Mouse (Mus musculus): ENCODE measurements around the gene Nudt14. TPM values are rescaled to one million over a fixed set of nuclear protein-coding genes. Genes with fewer than 3 reads are reported as not detected.
A peak's percentile ranks its signal among the peaks of the same experiment; 100 is the strongest.

The Nudt14 gene
- polyA plus RNA-seq, 1 experiment from 2014 or later = 53.1 TPM

DNA sequence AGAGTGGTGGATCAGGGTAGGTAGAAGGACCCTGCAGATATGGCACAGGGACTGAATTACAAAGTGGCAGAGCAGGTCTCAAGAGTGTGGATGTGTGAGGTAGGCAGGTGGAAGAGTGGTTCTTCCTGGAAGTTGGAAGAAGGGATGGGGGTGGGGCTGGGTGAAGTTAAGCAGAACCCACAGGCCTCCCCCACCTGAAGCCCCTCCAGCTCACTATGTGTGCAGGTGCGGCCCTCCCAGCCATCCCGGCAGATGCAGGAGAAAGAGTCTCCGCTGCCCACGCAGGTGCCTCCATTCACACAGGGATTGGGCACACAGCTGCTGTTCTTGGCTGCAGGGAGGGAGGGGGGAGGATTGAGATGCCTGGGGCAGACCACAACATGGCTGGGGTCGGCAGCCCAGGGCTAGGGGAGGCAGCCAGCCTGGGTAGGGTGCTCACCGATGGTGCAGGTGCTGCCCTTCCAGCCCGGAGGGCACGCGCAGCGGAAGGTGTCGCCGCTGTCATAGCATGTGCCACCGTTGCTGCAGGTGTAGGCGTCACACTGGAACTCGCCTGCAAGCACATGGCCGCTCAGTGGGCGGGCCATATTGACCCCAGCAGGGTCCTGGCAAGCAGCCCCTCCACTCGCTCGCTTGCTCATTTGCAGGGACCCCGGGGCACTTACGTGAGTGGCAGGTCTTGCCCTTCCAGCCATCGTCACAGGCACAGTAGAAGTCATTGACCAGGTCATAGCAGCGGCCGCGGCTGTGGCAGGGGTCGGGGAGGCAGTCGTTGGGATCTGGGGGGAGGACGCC, 28.8 kb downstream of the Nudt14 start:
- Histone ChIP-seq H3K27me3 (ENCODE audit: control insufficient read depth, insufficient read depth, low read depth, low read length) (no peaks in the 10 kb centered on the region), H3K9me3 (replicated peaks; ENCODE audit: control insufficient read depth, low read length, poor library complexity, severe bottlenecking) (no peaks in the 10 kb centered on the region), H3K4me1 (ENCODE audit: control insufficient read depth, insufficient read depth, low read length) (no peaks in the 10 kb centered on the region), H3K27ac (ENCODE audit: low read length) (no peak overlapping the region), H3K36me3 (ENCODE audit: control insufficient read depth, insufficient read depth, low read length) (peaks cover 71% of the 10 kb centered on the region), H3K4me3 (ENCODE audit: low read depth, low read length) (no peak overlapping the region), H3K4me2 (ENCODE audit: low read length) (no peak overlapping the region), H3K9ac (ENCODE audit: low read depth, low read length) (no peak overlapping the region)
- 90% methylated on average over 28 of the region's 28 CpGs for WGBS
- no peak for ATAC-seq

DNA sequence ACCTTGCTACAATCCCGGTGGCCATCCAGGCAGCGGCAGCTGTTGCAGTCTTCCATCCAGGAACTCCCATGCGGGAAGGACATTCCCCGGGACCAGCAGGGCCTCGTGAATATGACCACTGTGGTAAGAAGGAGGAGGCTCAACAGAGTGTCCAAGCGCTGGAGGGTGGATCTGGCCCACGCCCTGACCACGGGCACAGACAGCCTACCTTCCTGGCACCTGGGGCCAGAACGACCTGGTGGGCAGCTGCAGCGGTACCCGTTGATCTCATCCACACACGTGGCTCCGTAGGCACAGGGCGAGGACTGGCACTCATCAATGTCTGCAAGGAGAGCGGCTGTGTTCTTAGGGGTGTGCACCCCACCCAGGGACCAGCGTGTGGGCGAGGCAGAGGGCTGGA, 30.2 kb downstream of the Nudt14 start:
- Histone ChIP-seq H3K9ac (ENCODE audit: low read depth, low read length) (no peak overlapping the region), H3K36me3 (ENCODE audit: control insufficient read depth, insufficient read depth, low read length) (peaks cover 76% of the 10 kb centered on the region), H3K4me3 (ENCODE audit: low read depth, low read length) (no peak overlapping the region), H3K27ac (ENCODE audit: low read length) (no peak overlapping the region), H3K27me3 (ENCODE audit: control insufficient read depth, insufficient read depth, low read depth, low read length) (no peaks in the 10 kb centered on the region), H3K9me3 (replicated peaks; ENCODE audit: control insufficient read depth, low read length, poor library complexity, severe bottlenecking) (no peaks in the 10 kb centered on the region), H3K4me1 (ENCODE audit: control insufficient read depth, insufficient read depth, low read length) (no peaks in the 10 kb centered on the region), H3K4me2 (ENCODE audit: low read length) (no peak overlapping the region)
- ATAC-seq = no peak
- WGBS = 93% methylated on average over 16 of the region's 17 CpGs

DNA sequence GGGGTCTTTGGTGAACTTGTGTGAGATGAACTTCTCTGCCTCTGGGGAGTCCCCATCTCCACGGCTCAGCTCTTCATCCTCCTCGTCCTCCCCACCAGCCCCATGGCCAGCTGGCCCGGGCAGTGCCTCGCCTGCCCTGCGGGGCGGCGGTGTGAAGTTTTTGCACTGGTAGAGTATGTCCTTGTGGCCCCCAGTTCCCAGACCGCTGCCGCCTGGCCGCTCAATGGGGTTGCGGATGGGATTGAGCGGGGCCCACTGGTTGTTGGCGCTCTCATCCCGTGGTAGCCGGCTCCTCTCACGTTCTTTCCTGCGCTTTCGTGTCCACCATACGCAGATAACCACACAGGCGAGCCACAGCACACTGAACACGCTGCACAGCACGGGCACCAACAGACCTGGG, 32.9 kb downstream of the Nudt14 start:
- Histone ChIP-seq H3K4me2 (ENCODE audit: low read length) (no peak overlapping the region), H3K36me3 (ENCODE audit: control insufficient read depth, insufficient read depth, low read length) (peaks cover 71% of the 10 kb centered on the region), H3K4me3 (ENCODE audit: low read depth, low read length) (no peak overlapping the region), H3K9ac (ENCODE audit: low read depth, low read length) (no peak overlapping the region), H3K4me1 (ENCODE audit: control insufficient read depth, insufficient read depth, low read length) (no peaks in the 10 kb centered on the region), H3K9me3 (replicated peaks; ENCODE audit: control insufficient read depth, low read length, poor library complexity, severe bottlenecking) (no peaks in the 10 kb centered on the region), H3K27ac (ENCODE audit: low read length) (no peak overlapping the region), H3K27me3 (ENCODE audit: control insufficient read depth, insufficient read depth, low read depth, low read length) (no peaks in the 10 kb centered on the region)
- WGBS = 95% methylated on average over 22 of the region's 22 CpGs
- no peak for ATAC-seq

GRCm38 (mm10) chr12:112905001-112905400, 36.9 kb downstream of the Nudt14 start:
- Histone ChIP-seq H3K36me3 (ENCODE audit: control insufficient read depth, insufficient read depth, low read length) (peaks cover 39% of the 10 kb centered on the region), H3K9me3 (replicated peaks; ENCODE audit: control insufficient read depth, low read length, poor library complexity, severe bottlenecking) (no peaks in the 10 kb centered on the region), H3K4me1 (ENCODE audit: control insufficient read depth, insufficient read depth, low read length) (no peaks in the 10 kb centered on the region), H3K4me3 (ENCODE audit: low read depth, low read length) (no peak overlapping the region), H3K4me2 (ENCODE audit: low read length) (no peak overlapping the region), H3K9ac (ENCODE audit: low read depth, low read length) (no peak overlapping the region), H3K27me3 (ENCODE audit: control insufficient read depth, insufficient read depth, low read depth, low read length) (no peaks in the 10 kb centered on the region), H3K27ac (ENCODE audit: low read length) (no peak overlapping the region)
- no peak for ATAC-seq
- WGBS = 86% methylated on average over 5 of the region's 5 CpGs

DNA sequence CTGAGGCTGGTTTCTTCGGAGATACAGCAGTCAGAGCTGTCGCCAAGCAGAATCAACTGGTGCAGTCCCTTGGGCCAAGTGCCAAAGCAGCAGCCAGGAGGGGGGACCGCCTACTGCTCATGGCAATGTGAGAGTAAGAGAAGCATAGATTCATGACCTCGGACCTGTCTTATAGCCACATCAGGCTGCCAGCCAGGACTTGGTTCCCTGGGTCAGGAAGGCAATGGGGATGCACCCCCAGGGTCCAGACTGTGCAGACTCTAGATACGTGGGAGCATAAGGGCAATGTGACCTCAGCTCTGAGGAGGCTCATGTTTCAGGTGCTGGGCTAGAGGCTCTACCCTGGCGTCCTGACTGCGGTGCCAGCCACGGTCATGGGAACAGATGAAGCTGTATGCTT, 38.0 kb downstream of the Nudt14 start:
- Histone ChIP-seq H3K4me3 (ENCODE audit: low read depth, low read length) (no peak overlapping the region), H3K36me3 (ENCODE audit: control insufficient read depth, insufficient read depth, low read length) (peaks cover 28% of the 10 kb centered on the region), H3K27me3 (ENCODE audit: control insufficient read depth, insufficient read depth, low read depth, low read length) (no peaks in the 10 kb centered on the region), H3K9me3 (replicated peaks; ENCODE audit: control insufficient read depth, low read length, poor library complexity, severe bottlenecking) (no peaks in the 10 kb centered on the region), H3K27ac (ENCODE audit: low read length) (no peak overlapping the region), H3K4me1 (ENCODE audit: control insufficient read depth, insufficient read depth, low read length) (no peaks in the 10 kb centered on the region), H3K9ac (ENCODE audit: low read depth, low read length) (no peak overlapping the region), H3K4me2 (ENCODE audit: low read length) (no peak overlapping the region)
- WGBS = 77% methylated on average over 8 of the region's 8 CpGs
- ATAC-seq = no peak

- H3K4me1 ChIP-seq (ENCODE audit: control insufficient read depth, insufficient read depth, low read length) = peaks cover 5% of the 10 kb centered on the region
- H3K36me3 ChIP-seq (ENCODE audit: control insufficient read depth, insufficient read depth, low read length) = peaks cover 12% of the 10 kb centered on the region; the same call in 1 of the 2 replicates
- H3K27me3 ChIP-seq (ENCODE audit: control insufficient read depth, insufficient read depth, low read depth, low read length) = no peaks in the 10 kb centered on the region
- H3K9ac ChIP-seq (ENCODE audit: low read depth, low read length) = no peak overlapping the region
- no peak overlapping the region for H3K27ac ChIP-seq (ENCODE audit: low read length)
- H3K4me3 ChIP-seq (ENCODE audit: low read depth, low read length) = no peak overlapping the region
- 87% methylated on average over 9 of the region's 9 CpGs for WGBS
- no peaks in the 10 kb centered on the region for H3K9me3 ChIP-seq (replicated peaks; ENCODE audit: control insufficient read depth, low read length, poor library complexity, severe bottlenecking)
- no peak for ATAC-seq
- no peak overlapping the region for H3K4me2 ChIP-seq (ENCODE audit: low read length)
Observed at GRCm38 (mm10) chr12:112900641-112901040, 41.3 kb downstream of the Nudt14 start.

DNA sequence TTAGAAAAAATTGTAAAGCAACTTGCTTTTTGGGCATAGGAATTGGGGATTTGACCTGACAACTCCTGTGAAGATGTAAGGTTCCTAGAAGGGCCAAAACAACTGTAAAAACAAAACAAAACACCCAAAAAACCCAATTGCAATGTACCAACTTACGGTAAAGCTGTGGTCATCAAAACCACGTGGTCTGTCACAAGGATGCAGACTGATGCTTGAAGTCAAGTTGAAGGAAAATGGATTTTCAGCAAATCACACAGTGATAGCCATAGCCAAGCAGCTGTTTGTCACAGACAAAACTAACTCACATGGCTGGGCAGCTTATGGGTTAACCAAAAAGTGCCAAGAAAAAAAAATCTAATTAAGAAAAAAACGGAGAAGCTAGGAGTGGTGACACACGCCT, 43.0 kb downstream of the Nudt14 start:
- Histone ChIP-seq H3K27ac (ENCODE audit: low read length) (no peak overlapping the region), H3K36me3 (ENCODE audit: control insufficient read depth, insufficient read depth, low read length) (0 out of 2 replicates have a peak, but pooled peaks cover under 1% of the 10 kb centered on the region), H3K4me2 (ENCODE audit: low read length) (no peak overlapping the region), H3K4me1 (ENCODE audit: control insufficient read depth, insufficient read depth, low read length) (peaks cover 5% of the 10 kb centered on the region), H3K27me3 (ENCODE audit: control insufficient read depth, insufficient read depth, low read depth, low read length) (no peaks in the 10 kb centered on the region), H3K9me3 (replicated peaks; ENCODE audit: control insufficient read depth, low read length, poor library complexity, severe bottlenecking) (no peaks in the 10 kb centered on the region), H3K9ac (ENCODE audit: low read depth, low read length) (no peak overlapping the region), H3K4me3 (ENCODE audit: low read depth, low read length) (no peak overlapping the region)
- 61% methylated on average over 4 of the region's 4 CpGs for WGBS
- no peak for ATAC-seq

DNA sequence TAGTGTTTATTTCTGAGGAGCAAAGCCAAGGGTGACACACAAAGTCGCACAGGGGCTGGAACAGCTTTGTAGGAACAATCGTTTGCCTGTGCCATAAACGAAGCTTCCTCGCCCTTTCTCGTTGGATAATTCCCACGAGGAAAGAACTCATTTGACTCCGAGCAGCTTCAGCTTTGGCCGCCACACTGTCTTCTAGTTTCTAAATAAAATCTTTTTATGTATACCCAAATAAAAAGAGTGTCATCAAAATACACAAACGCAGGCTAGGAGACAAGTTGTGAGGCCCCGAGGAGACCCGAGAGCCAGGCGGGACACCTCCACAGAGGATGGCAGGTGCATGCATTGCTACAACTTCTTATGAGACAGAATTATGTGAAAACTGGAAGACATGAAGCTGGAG, 43.6 kb downstream of the Nudt14 start:
- Histone ChIP-seq H3K27ac (ENCODE audit: low read length) (no peak overlapping the region), H3K9me3 (replicated peaks; ENCODE audit: control insufficient read depth, low read length, poor library complexity, severe bottlenecking) (no peaks in the 10 kb centered on the region), H3K27me3 (ENCODE audit: control insufficient read depth, insufficient read depth, low read depth, low read length) (no peaks in the 10 kb centered on the region), H3K4me1 (ENCODE audit: control insufficient read depth, insufficient read depth, low read length) (peaks cover 5% of the 10 kb centered on the region), H3K36me3 (ENCODE audit: control insufficient read depth, insufficient read depth, low read length) (no peaks in the 10 kb centered on the region), H3K4me3 (ENCODE audit: low read depth, low read length) (no peak overlapping the region), H3K4me2 (ENCODE audit: low read length) (peak overlapping the region; percentile 47; the same call in 1 of the 2 replicates), H3K9ac (ENCODE audit: low read depth, low read length) (no peak overlapping the region)
- ATAC-seq = no peak
- 70% methylated on average over 12 of the region's 12 CpGs for WGBS

DNA sequence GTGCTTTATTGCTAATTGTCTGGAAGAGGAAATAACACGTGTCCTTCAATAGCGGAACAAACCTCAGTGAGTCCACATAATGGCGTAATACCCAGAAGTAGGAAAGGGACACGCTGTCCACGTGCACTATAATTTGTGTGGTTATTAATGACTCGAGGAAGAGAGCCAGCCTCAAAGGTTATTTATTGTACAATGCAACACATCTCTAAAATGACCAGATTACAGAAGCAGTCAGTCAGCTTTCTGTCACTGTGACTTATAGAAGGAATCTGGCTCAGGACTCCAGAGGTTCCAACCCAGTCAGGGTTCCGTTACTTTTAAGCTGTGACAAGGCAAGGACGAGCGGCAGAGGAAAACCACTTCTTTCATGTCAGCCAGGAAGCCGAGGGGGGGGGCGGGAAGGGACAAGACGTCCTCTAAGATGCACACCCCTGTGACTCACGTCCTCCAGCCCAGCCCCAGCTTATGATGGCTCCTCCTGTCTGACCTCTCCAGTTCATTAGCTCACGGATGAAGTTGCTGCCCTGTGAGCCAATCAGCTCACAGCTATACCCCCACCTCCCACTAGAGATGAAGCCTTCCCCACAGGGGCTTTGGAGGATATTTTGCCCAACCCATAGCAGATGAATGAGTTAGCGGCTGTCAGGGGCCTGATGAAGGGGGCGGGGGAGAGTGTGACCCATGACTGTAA, 44.3 kb downstream of the Nudt14 start:
- peaks cover 5% of the 10 kb centered on the region for H3K4me1 ChIP-seq (ENCODE audit: control insufficient read depth, insufficient read depth, low read length)
- H3K9ac ChIP-seq (ENCODE audit: low read depth, low read length) = no peak overlapping the region; the same call in 1 of the 2 replicates
- no peaks in the 10 kb centered on the region for H3K9me3 ChIP-seq (replicated peaks; ENCODE audit: control insufficient read depth, low read length, poor library complexity, severe bottlenecking)
- no peak overlapping the region for H3K4me3 ChIP-seq (ENCODE audit: low read depth, low read length)
- H3K27ac ChIP-seq (ENCODE audit: low read length) = no peak overlapping the region
- WGBS = 36% methylated on average over 16 of the region's 16 CpGs
- peak; percentile 81 for ATAC-seq
- no peaks in the 10 kb centered on the region for H3K36me3 ChIP-seq (ENCODE audit: control insufficient read depth, insufficient read depth, low read length)
- H3K4me2 ChIP-seq (ENCODE audit: low read length) = peak overlapping the region; percentile 47
- H3K27me3 ChIP-seq (ENCODE audit: control insufficient read depth, insufficient read depth, low read depth, low read length) = no peaks in the 10 kb centered on the region

Data from midbrain, embryonic 16.5 days (tissue).